Mouse (Mus musculus) stomach, postnatal 0 days (tissue): Measurements from ENCODE around the gene Edem1. TPM values are rescaled to one million over a fixed set of nuclear protein-coding genes. Genes with fewer than 3 reads are reported as not detected.

Source experiments
- ATAC-seq: fragments of 200-750 bp; cut with Nextera tagmentation; 2 replicates; pipeline ENCODE4 v1.8.0; 2017; ENCODE audit not compliant: low FRiP score, low TSS enrichment
- DNase-seq: peaks from one replicate; pipeline ENCODE4 v3.0.0-alpha.2; 2016; ENCODE audit warnings: low spot score
- H3K27ac ChIP-seq: fragments of 300-500 bp; sonication (generic); replicated peaks from 2 replicates; pipeline ENCODE4 v1.5.1; 2014; ENCODE audit warnings: mild to moderate bottlenecking, control low read depth
- H3K27me3 ChIP-seq: fragments of 300-500 bp; sonication (generic); 2 replicates; pipeline ENCODE4 v1.6.1; 2014; ENCODE audit warnings: low read length; ENCODE audit not compliant: control insufficient read depth, insufficient read depth
- H3K36me3 ChIP-seq: fragments of 300-500 bp; sonication (generic); 2 replicates; pipeline ENCODE4 v1.6.1; 2014; ENCODE audit warnings: low read length, mixed read lengths; ENCODE audit not compliant: control insufficient read depth, insufficient read depth
- H3K4me1 ChIP-seq: fragments of 300-500 bp; sonication (generic); replicated peaks from 2 replicates; pipeline ENCODE4 v1.6.1; 2014; ENCODE audit warnings: antibody characterized with exemption; ENCODE audit not compliant: control insufficient read depth, insufficient read depth
- H3K4me2 ChIP-seq: fragments of 300-500 bp; sonication (generic); replicated peaks from 2 replicates; pipeline ENCODE4 v1.6.1; 2014; ENCODE audit warnings: low read depth, mild to moderate bottlenecking, control low read depth, moderate library complexity
- H3K4me3 ChIP-seq: fragments of 300-500 bp; sonication (generic); 2 replicates; pipeline ENCODE4 v1.5.1; 2014; ENCODE audit warnings: low read depth, low read length, control low read depth
- H3K9ac ChIP-seq: fragments of 300-500 bp; sonication (generic); 2 replicates; pipeline ENCODE4 v1.6.1; 2014; ENCODE audit warnings: mild to moderate bottlenecking, low read length, control low read depth, mixed read lengths
- H3K9me3 ChIP-seq: fragments of 300-500 bp; sonication (generic); 2 replicates; pipeline ENCODE4 v1.6.1; 2016; ENCODE audit warnings: low read length; ENCODE audit not compliant: control insufficient read depth
- CTCF ChIP-seq: IDR thresholded peaks from 2 replicates; pipeline ENCODE4 v1.5.1; 2016; ENCODE audit warnings: antibody characterized with exemption, low read depth, mild to moderate bottlenecking, moderate library complexity
- EP300 ChIP-seq: optimal IDR thresholded peaks from 2 replicates; pipeline ENCODE3; 2016; ENCODE audit warnings: antibody characterized with exemption
- WGBS: fragments of 180-500 bp; shearing (Covaris S2); extraction: QIAGEN DNeasy Blood & Tissue Kit; methylation state at CpG from one replicate; pipeline ENCODE4 v1.1.7; 2014; 5-methylcytosine and 5-hydroxymethylcytosine counted together
- polyA plus RNA-seq: library from polyadenylated mRNA; unstranded; fragments of >200 nt; fragmentation: Nextera tagmentation; extraction: Ambion mirVana; gene quantifications from 2 replicates; pipeline ENCODE4 v1.2.1, GENCODE M21; 2015

Edem1 gene
- polyA plus RNA-seq, 1 experiment from 2014 or later, result 34.8 TPM

DNA sequence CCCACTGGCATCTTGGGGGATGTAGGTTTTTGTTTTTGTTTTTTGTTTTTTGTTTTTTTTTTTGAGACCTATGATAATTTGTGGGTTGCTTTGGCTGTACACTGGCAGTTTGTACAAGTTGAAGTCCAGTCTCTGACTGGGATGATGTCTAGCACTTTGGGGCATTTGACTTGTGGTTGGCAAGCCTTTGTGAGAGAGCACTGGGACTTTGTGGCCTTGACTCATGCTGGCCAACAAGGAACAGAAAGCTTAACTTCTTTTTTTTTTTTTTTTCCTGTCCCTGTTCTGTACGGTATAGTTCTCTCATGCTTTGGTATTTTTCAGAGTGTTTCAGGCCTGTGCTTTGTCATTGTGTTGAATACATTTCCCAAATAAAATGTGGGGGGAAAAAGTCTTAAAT lies 3.7 kb downstream of the Edem1 start:
- Histone ChIP-seq H3K27me3 (no peaks in the 10 kb centered on the region), H3K27ac (no peak overlapping the region), H3K4me2 (peak overlapping the region; percentile 3; the same call in 1 of the 2 replicates), H3K4me1 (peaks cover 4% of the 10 kb centered on the region), H3K9ac (no peak overlapping the region), H3K36me3 (no peaks in the 10 kb centered on the region), H3K4me3 (no peak overlapping the region), H3K9me3 (no peaks in the 10 kb centered on the region)
- no peak for ATAC-seq
- TF ChIP-seq CTCF (no peak), EP300 (no peak)
- no peak for DNase-seq
- WGBS, result 45% methylated on average over 1 of the region's 1 CpGs

DNA sequence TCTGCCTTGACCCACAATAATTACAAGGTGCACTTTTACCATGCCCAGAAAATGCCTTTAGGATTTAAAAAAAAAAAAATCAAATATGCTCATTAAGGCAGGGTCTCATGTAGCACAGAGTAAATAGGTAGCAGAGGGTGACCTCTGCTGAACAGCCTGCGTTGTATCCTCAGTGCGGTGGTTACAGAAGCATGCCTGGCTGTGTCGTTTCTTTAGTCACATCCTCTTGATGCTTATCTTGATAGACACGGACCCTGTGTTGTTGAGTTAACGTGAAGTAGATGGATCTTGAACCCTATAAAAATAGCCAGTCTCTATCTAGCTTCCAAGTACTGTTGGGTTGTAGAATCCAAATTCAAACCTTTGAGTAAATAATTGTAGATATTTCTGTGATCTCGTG lies 4.5 kb downstream of the Edem1 start:
- H3K9me3 ChIP-seq, result no peaks in the 10 kb centered on the region
- no peak overlapping the region for H3K9ac ChIP-seq
- H3K4me2 ChIP-seq, result no peak overlapping the region
- no peak for TF ChIP-seq EP300
- TF ChIP-seq CTCF, result no peak
- H3K27ac ChIP-seq, result no peak overlapping the region
- 55% methylated on average over 6 of the region's 6 CpGs for WGBS
- ATAC-seq (no peak), DNase-seq (no peak)
- H3K36me3 ChIP-seq, result no peaks in the 10 kb centered on the region
- no peaks in the 10 kb centered on the region for H3K27me3 ChIP-seq
- H3K4me3 ChIP-seq, result no peak overlapping the region
- H3K4me1 ChIP-seq, result peaks cover 4% of the 10 kb centered on the region

DNA sequence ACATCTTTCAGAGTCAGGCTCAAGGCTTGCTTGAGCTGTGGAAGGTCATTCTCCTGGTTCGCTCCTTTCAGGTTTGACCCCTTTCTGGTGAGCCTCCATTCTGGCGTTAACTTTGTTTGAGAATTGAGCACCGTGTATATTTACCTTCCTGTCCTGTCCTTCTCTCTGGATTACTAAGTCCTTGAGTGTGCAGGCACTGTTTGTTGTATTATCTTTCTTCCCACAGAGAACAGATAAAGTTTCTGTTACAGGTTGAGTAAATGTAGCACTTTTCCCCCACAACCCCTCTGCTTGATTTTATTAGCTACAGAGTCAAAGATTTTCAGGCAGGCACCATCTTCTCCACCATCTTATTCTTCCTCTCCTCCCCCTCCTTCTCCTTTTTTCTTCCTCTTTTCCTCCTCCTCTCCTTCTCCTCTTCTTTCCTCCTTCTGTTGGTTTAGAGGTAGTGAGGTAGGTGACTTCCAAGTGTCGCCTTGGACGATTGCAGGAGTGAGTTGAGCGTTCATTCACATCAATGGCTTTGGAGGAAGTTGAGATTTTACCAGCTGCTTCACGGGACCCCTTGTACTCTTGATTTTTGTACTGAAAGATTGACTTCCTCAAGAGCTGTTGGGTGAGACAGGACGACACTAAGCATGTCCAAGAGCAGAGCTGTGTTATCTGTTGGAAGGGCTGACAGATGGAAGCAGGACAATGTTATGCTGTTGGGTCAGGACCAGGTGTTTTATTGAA lies 5.7 kb downstream of the Edem1 start:
- no peak for ATAC-seq
- no peaks in the 10 kb centered on the region for H3K9me3 ChIP-seq

DNA sequence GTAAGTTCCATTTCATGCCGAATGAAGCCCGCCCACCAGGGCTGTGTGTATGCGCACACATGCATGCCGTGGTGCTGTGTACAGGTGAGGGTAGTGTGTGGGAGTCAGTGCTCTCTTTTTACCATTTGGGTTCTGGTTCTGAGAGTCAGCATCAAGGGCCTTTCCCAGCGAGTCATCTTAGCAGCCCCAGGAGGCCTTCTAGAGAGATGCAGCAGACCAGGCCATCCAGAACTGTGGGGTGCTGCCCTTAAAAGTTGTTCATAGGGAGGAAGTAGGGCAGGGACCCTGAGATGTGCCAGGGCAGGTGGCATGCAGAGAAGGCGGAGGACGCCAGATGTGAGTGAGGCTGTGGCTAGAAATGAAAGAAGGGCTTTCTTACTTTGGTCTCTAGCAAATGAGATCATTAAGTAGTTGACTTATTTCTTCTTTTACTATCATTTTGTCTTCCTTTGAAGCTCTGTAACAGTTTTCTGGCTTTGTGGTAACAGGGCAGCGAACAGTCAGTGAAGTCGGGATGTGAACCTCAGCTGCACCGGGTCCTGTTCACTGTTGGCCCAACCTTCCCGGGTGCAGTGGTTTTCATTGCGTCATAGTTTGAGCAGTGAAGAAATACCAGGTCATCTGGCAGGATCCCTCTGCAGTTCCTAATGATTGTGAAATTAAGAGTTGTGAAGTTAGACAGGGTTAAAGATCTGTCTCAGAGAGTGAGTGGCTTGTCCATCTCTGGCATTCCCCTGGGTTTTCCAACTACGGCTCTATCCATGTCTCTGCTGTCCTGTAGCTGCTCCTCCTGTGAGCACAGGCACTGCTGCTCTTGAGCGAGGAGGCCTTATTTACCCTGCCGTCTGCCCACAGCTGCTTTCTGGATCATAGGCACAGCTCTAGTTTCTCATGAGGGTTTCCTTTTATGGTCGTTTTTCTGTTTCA lies 7.6 kb downstream of the Edem1 start:
- TF ChIP-seq CTCF (no peak), EP300 (no peak)
- ATAC-seq (peak; percentile 58; the same call in 1 of the 2 replicates), DNase-seq (no peak)
- H3K27me3 ChIP-seq, result no peaks in the 10 kb centered on the region
- H3K9ac ChIP-seq, result no peak overlapping the region
- H3K9me3 ChIP-seq, result no peaks in the 10 kb centered on the region
- H3K4me2 ChIP-seq, result peak overlapping the region; percentile 25
- H3K4me1 ChIP-seq, result peaks cover 4% of the 10 kb centered on the region; the same call in 1 of the 2 replicates
- no peak overlapping the region for H3K4me3 ChIP-seq
- peak overlapping the region; percentile 73 for H3K27ac ChIP-seq
- WGBS, result 52% methylated on average over 16 of the region's 16 CpGs
- 0 out of 2 replicates have a peak, but pooled peaks cover 2% of the 10 kb centered on the region for H3K36me3 ChIP-seq

More for the DNA sequence above, 5.7 kb downstream of the Edem1 start:
- Histone ChIP-seq H3K4me1 (peaks cover 4% of the 10 kb centered on the region), H3K9ac (no peak overlapping the region), H3K27me3 (no peaks in the 10 kb centered on the region), H3K27ac (no peak overlapping the region), H3K4me3 (no peak overlapping the region), H3K36me3 (no peaks in the 10 kb centered on the region), H3K4me2 (no peak overlapping the region)
- TF ChIP-seq EP300, result no peak
- no peak for TF ChIP-seq CTCF
- DNase-seq, result peak; percentile 30
- 55% methylated on average over 8 of the region's 8 CpGs for WGBS

DNA sequence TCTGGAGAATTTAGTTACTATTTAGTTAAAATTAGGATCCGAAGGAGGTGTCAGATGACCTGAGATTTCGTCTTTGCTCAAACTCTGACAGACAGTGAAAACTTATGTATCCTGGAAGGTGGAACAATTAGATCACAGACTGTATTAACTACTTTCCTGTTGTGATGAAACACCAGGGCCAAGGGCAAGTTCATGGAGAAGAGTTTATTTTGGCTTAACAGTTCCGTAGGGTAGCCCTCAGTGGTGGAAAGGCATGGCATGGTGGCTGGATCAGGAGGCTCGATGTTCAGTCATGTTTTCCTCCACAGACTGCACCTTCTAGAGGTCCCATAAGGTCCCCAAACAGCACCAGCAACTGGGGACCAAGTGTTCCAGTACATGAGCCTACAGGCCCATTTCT lies 8.6 kb downstream of the Edem1 start:
- no peak overlapping the region for H3K4me2 ChIP-seq
- H3K9me3 ChIP-seq, result no peaks in the 10 kb centered on the region
- WGBS, result 87% methylated on average over 4 of the region's 4 CpGs
- DNase-seq (no peak), ATAC-seq (no peak)
- H3K4me1 ChIP-seq, result no peaks in the 10 kb centered on the region
- peak overlapping the region; percentile 73 for H3K27ac ChIP-seq
- no peak for TF ChIP-seq CTCF
- TF ChIP-seq EP300, result no peak
- no peak overlapping the region for H3K9ac ChIP-seq
- H3K4me3 ChIP-seq, result no peak overlapping the region
- H3K36me3 ChIP-seq, result 0 out of 2 replicates have a peak, but pooled peaks cover 2% of the 10 kb centered on the region
- no peaks in the 10 kb centered on the region for H3K27me3 ChIP-seq
